Mouse (Mus musculus): ENCODE measurements around the gene Krtap19-9b. TPM values are rescaled to one million over a fixed set of nuclear protein-coding genes. Genes with fewer than 3 reads are reported as not detected.

Krtap19-9b gene
- polyA plus RNA-seq (2017; shearing (Covaris generic)): not detected

GRCm38 (mm10) chr16:88932165-88932564 is at the start of gene Krtap19-9b:
Krtap19-9b (minus strand) TSS chr16:88932265.

GRCm38 (mm10) chr16:88962773-88963172 is 30.7 kb upstream of the Krtap19-9b start, which contains the start of gene Krtap16-3:
Krtap16-3 (minus strand) TSS chr16:88962873.

GRCm38 (mm10) chr16:88896357-88896756 is 35.7 kb downstream of the Krtap19-9b start, which contains the start of gene Krtap19-5:
Krtap19-5 (minus strand) TSS chr16:88896457.

DNA sequence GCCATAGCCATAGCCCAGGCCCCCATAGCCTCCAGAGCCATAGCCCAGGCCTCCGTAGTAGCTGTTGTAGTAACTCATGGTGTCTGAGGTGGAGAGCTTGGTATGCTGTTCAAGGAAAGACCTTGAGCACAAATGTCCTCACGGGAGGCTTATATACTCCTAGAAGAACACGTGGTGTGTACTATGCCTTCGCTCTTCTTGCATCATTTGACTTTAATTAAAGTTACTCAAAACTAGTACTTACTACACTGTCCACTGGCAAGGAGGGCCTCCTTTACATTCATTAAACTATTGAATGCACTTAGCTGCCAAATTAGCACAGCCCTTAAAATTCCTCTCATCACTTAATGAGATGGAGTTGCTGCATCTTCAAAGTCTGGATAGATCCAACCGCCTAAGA is 47.1 kb downstream of the Krtap19-9b start, which contains the start of gene Krtap19-4:
Gene Krtap19-4 (minus strand): TSS at position 101 of the 400 bp plus-strand sequence.

Other genes with a start within 250 kb of the Krtap19-9b start
- not detected for gene 2310061N02Rik, start 224.3 kb downstream of the Krtap19-9b start, polyA plus RNA-seq (2017; shearing (Covaris generic))
- gene Krtap13-1, start 203.4 kb downstream of the Krtap19-9b start, polyA plus RNA-seq (2017; shearing (Covaris generic)): not detected
- not detected for gene Krtap13, start 180.6 kb downstream of the Krtap19-9b start, polyA plus RNA-seq (2017; shearing (Covaris generic))
- not detected for gene 2310034C09Rik, start 173.4 kb downstream of the Krtap19-9b start, polyA plus RNA-seq (2017; shearing (Covaris generic))
- gene 2310057N15Rik, start 158.1 kb downstream of the Krtap19-9b start, polyA plus RNA-seq (2017; shearing (Covaris generic)): not detected
- not detected for gene Gm5965, start 154.4 kb downstream of the Krtap19-9b start, polyA plus RNA-seq (2017; shearing (Covaris generic))
- not detected for gene Gm20741, start 120.0 kb downstream of the Krtap19-9b start, polyA plus RNA-seq (2017; shearing (Covaris generic))
- not detected for gene Krtap15, start 112.0 kb downstream of the Krtap19-9b start, polyA plus RNA-seq (2017; shearing (Covaris generic))
- not detected for gene Krtap14, start 106.1 kb downstream of the Krtap19-9b start, polyA plus RNA-seq (2017; shearing (Covaris generic))
- gene Krtap19-1, start 62.9 kb downstream of the Krtap19-9b start, polyA plus RNA-seq (2017; shearing (Covaris generic)): not detected
- not detected for gene Krtap19-2, start 58.0 kb downstream of the Krtap19-9b start, polyA plus RNA-seq (2017; shearing (Covaris generic))
- not detected for gene Krtap19-3, start 54.2 kb downstream of the Krtap19-9b start, polyA plus RNA-seq (2017; shearing (Covaris generic))
- gene Krtap19-4, start 47.2 kb downstream of the Krtap19-9b start, polyA plus RNA-seq (2017; shearing (Covaris generic)): not detected
- gene Krtap19-5, start 35.8 kb downstream of the Krtap19-9b start, polyA plus RNA-seq (2017; shearing (Covaris generic)): not detected
- gene Krtap16-3, start 30.6 kb upstream of the Krtap19-9b start, polyA plus RNA-seq (2017; shearing (Covaris generic)): not detected
- gene Krtap22-2, start 78.5 kb upstream of the Krtap19-9b start, polyA plus RNA-seq (2017; shearing (Covaris generic)): not detected
- not detected for gene Gm10229, start 83.0 kb upstream of the Krtap19-9b start, polyA plus RNA-seq (2017; shearing (Covaris generic))
- gene Krtap6-1, start 99.4 kb upstream of the Krtap19-9b start, polyA plus RNA-seq (2017; shearing (Covaris generic)): not detected
- gene Gm10228, start 109.2 kb upstream of the Krtap19-9b start, polyA plus RNA-seq (2017; shearing (Covaris generic)): not detected
- gene Krtap6-5, start 115.6 kb upstream of the Krtap19-9b start, polyA plus RNA-seq (2017; shearing (Covaris generic)): not detected
- gene 1110025L11Rik, start 131.7 kb upstream of the Krtap19-9b start, polyA plus RNA-seq (2017; shearing (Covaris generic)): not detected
- gene Krtap6-3, start 151.8 kb upstream of the Krtap19-9b start, polyA plus RNA-seq (2017; shearing (Covaris generic)): not detected
- not detected for gene Gm6358, start 208.6 kb upstream of the Krtap19-9b start, polyA plus RNA-seq (2017; shearing (Covaris generic))
- not detected for gene Gm10061, start 218.8 kb upstream of the Krtap19-9b start, polyA plus RNA-seq (2017; shearing (Covaris generic))
- not detected for gene Gm9789, start 225.7 kb upstream of the Krtap19-9b start, polyA plus RNA-seq (2017; shearing (Covaris generic))
- gene Gm7735, start 237.2 kb upstream of the Krtap19-9b start, polyA plus RNA-seq (2017; shearing (Covaris generic)): not detected
- not detected for gene 1110057P08Rik, start 242.5 kb upstream of the Krtap19-9b start, polyA plus RNA-seq (2017; shearing (Covaris generic))

Data from activated CD4-positive, CD25-positive, alpha-beta regulatory T cell, adult 9 weeks (primary cell).